Mouse (Mus musculus) midbrain, postnatal 0 days (tissue): ENCODE data around the gene Snx3. TPM values are rescaled to one million over a fixed set of nuclear protein-coding genes. Genes with fewer than 3 reads are reported as not detected.
A peak's percentile ranks its signal among the peaks of the same experiment; 100 is the strongest.

ENCODE experiments used
- ATAC-seq: fragments of 200-750 bp; cut with Nextera tagmentation; 2 replicates; pipeline ENCODE4 v1.8.0; 2017; ENCODE audit warnings: moderate number of reproducible peaks, mild to moderate bottlenecking, moderate TSS enrichment, moderate library complexity; ENCODE audit not compliant: low FRiP score
- DNase-seq: peaks from one replicate; pipeline ENCODE4 v3.0.0-alpha.2; 2015; ENCODE audit warnings: low spot score
- H3K27ac ChIP-seq: fragments of 300-500 bp; sonication (generic); 2 replicates; pipeline ENCODE4 v1.5.1; 2014; ENCODE audit warnings: low read depth, mild to moderate bottlenecking, low read length, mixed read lengths
- H3K27me3 ChIP-seq: fragments of 300-500 bp; sonication (generic); 2 replicates; pipeline ENCODE4 v1.6.1; 2014; ENCODE audit warnings: low read length, control low read depth, mixed read lengths; ENCODE audit not compliant: insufficient read depth
- H3K36me3 ChIP-seq: fragments of 300-500 bp; sonication (generic); 2 replicates; pipeline ENCODE4 v1.6.1; 2014; ENCODE audit warnings: low read length, control low read depth, mixed read lengths; ENCODE audit not compliant: insufficient read depth
- H3K4me1 ChIP-seq: fragments of 300-500 bp; sonication (generic); 2 replicates; pipeline ENCODE4 v1.6.1; 2014; ENCODE audit warnings: mild to moderate bottlenecking, control low read depth, antibody characterized with exemption, low read length, mixed read lengths; ENCODE audit not compliant: insufficient read depth
- H3K4me2 ChIP-seq: fragments of 300-500 bp; sonication (generic); 2 replicates; pipeline ENCODE4 v1.6.1; 2014; ENCODE audit warnings: low read depth, mild to moderate bottlenecking, low read length, mixed read lengths; ENCODE audit not compliant: poor library complexity, severe bottlenecking
- H3K4me3 ChIP-seq: fragments of 300-500 bp; sonication (generic); 2 replicates; pipeline ENCODE4 v1.5.1; 2014; ENCODE audit warnings: low read depth, mild to moderate bottlenecking, low read length, moderate library complexity
- H3K9ac ChIP-seq: fragments of 300-500 bp; sonication (generic); replicated peaks from 2 replicates; pipeline ENCODE4 v1.6.1; 2014; ENCODE audit warnings: mild to moderate bottlenecking, low read length, moderate library complexity, mixed read lengths; ENCODE audit not compliant: poor library complexity, severe bottlenecking
- H3K9me3 ChIP-seq: fragments of 300-500 bp; sonication (generic); 2 replicates; pipeline ENCODE4 v1.6.1; 2016; ENCODE audit warnings: low read length, control low read depth
- CTCF ChIP-seq: IDR thresholded peaks from 2 replicates; pipeline ENCODE4 v1.5.1; 2016; ENCODE audit warnings: antibody characterized with exemption, mild to moderate bottlenecking
- WGBS: fragments of 180-500 bp; shearing (Covaris S2); extraction: QIAGEN DNeasy Blood & Tissue Kit; methylation state at CpG from one replicate; pipeline ENCODE4 v1.1.7; 2014; 5-methylcytosine and 5-hydroxymethylcytosine counted together
- polyA plus RNA-seq: library from polyadenylated mRNA; unstranded; fragments of >200 nt; fragmentation: Nextera tagmentation; extraction: Ambion mirVana; gene quantifications from 2 replicates; pipeline ENCODE4 v1.2.1, GENCODE M21; 2015
- total RNA-seq: library from RNA; depleted of rRNA; stranded (reverse); fragments of >200 nt; gene quantifications from 2 replicates; pipeline ENCODE4 v1.2.3, GENCODE M21; 2014; rRNA removed

Snx3 gene
- total and polyA plus RNA-seq, 2 experiments from 2014 or later: 149 to 339 TPM

DNA sequence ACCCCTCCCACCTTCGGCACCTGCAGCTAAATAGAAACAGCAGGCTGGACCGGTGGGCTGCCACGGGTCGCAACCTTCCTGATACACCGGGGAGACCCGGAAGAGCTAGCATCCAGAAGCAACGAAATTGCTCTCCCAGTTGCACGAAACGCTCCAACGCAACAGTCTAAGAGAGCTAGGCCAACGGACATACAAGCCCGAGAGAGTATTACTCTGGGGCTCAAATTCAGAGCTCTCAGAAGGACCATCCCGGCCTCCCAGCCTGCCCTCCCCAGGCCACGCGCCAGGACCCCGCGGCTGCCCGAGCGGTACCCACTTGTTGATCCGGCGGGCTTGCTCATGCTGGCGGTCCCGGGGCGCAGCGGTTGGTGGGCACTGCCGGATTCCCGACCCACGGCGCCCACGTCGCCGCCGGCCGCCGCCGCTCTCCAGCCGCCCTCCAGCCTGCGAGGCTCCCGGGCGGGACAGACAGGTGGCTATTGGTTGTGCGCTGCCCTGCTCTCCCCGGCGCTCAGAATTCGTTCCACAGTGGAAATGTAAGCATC, 80.8 kb downstream of the Snx3 start:
- Histone ChIP-seq H3K4me2 (peak overlapping the region; percentile 30), H3K36me3 (no peaks in the 10 kb centered on the region), H3K4me3 (peak overlapping the region; percentile 26), H3K4me1 (no peaks in the 10 kb centered on the region), H3K27ac (no peak overlapping the region), H3K9ac (no peak overlapping the region), H3K9me3 (no peaks in the 10 kb centered on the region), H3K27me3 (peaks cover 68% of the 10 kb centered on the region)
- WGBS: under 1% methylated on average over 44 of the region's 44 CpGs
- no peak for TF ChIP-seq CTCF
- no peak for ATAC-seq
- DNase-seq: no peak

DNA sequence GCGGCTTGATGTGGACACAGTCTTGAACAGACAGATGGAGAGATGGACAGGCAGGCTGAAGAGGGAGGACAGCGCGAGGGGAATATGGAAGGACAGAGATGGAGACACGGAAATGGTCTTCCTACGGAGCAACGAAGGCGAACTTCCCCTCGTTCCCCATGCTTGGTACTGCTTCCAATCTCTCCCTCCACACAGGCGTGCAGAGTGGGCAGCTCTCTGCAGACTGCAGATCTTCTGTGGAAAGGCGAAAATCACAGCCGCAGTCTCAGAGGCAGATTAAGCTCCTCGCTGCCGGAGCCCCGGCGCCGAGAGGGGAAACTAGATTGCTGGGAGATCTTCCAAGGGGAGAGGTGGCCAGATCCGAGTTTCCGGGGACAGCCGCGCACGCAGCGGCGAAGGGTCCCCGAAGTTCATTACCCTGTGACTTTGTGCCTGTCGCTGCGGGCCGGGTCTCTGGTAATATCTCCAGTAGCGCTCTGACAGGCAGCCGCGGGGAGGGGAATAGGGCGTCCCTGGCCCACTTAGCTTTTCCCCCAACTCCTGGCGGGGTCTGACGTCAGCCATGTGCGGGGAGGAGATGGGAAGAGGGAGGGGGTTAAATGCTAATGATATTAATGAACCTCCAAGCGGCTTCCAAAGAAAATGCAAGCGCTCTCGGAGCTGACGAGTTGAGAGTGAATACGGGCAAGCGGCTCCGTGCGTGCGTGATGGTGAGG, 81.5 kb downstream of the Snx3 start, which contains the start of the genes Nr2e1 and Ostm1:
Gene Nr2e1, minus strand, starts transcription at position 476 of the 716 bp plus-strand sequence.
Gene Ostm1, plus strand, starts transcription at position 666 of the 716 bp plus-strand sequence.
- Histone ChIP-seq H3K4me3 (peak within 1 kb of the TSS; percentile 26), H3K4me2 (peak within 1 kb of the TSS; percentile 37), H3K9ac (no peak within 1 kb of the TSS), H3K27ac (no peak within 1 kb of the TSS), H3K9me3 (no peaks in the 10 kb centered on the region), H3K4me1 (no peaks in the 10 kb centered on the region), H3K27me3 (peaks cover 67% of the 10 kb centered on the region), H3K36me3 (no peaks in the 10 kb centered on the region)
- TF ChIP-seq CTCF: no peak
- ATAC-seq: peak; percentile 53; the same call in 1 of the 2 replicates
- under 1% methylated on average over 43 of the region's 43 CpGs for WGBS
- DNase-seq: no peak

- no peak for ATAC-seq
- under 1% methylated on average over 32 of the region's 32 CpGs for WGBS
These were observed 82.1 kb downstream of the Snx3 start for GRCm38 (mm10) chr10:42583902-42584435.

GRCm38 (mm10) chr10:42584436-42584983, 82.7 kb downstream of the Snx3 start:
- Histone ChIP-seq H3K27ac (no peak overlapping the region), H3K4me2 (peak overlapping the region; percentile 37), H3K9me3 (no peaks in the 10 kb centered on the region), H3K9ac (no peak overlapping the region), H3K4me3 (peak overlapping the region; percentile 26), H3K36me3 (no peaks in the 10 kb centered on the region), H3K27me3 (peaks cover 65% of the 10 kb centered on the region), H3K4me1 (no peaks in the 10 kb centered on the region)
- WGBS: 1% methylated on average over 37 of the region's 37 CpGs
- no peak for TF ChIP-seq CTCF
- DNase-seq (no peak), ATAC-seq (no peak)

More at GRCm38 (mm10) chr10:42583902-42584435, 82.1 kb downstream of the Snx3 start:
- DNase-seq: no peak
- Histone ChIP-seq H3K27me3 (peaks cover 67% of the 10 kb centered on the region), H3K9me3 (no peaks in the 10 kb centered on the region), H3K27ac (no peak overlapping the region), H3K36me3 (no peaks in the 10 kb centered on the region), H3K4me2 (peak overlapping the region; percentile 37), H3K4me3 (peak overlapping the region; percentile 26), H3K9ac (no peak overlapping the region), H3K4me1 (no peaks in the 10 kb centered on the region)
- no peak for TF ChIP-seq CTCF

Other genes with a start within 250 kb of the Snx3 start
- 37.7 and 42.9 TPM in 2 replicates for gene Foxo3, start 225.3 kb upstream of the Snx3 start, total RNA-seq
- gene Foxo3, start 225.3 kb upstream of the Snx3 start, polyA plus RNA-seq: 6.5 and 6.6 TPM in 2 replicates
- 7.8 and 8.5 TPM in 2 replicates for gene Afg1l, start 23.5 kb upstream of the Snx3 start, total RNA-seq
- gene Afg1l, start 23.5 kb upstream of the Snx3 start, polyA plus RNA-seq: 5.8 and 6.6 TPM in 2 replicates
- 1.3 and 3.2 TPM in 2 replicates for gene Nr2e1, start 81.6 kb downstream of the Snx3 start, total RNA-seq
- gene Nr2e1, start 81.6 kb downstream of the Snx3 start, polyA plus RNA-seq: 3.2 and 3.6 TPM in 2 replicates
- 41.8 and 46.6 TPM in 2 replicates for gene Ostm1, start 81.8 kb downstream of the Snx3 start, total RNA-seq
- 39.5 and 40.0 TPM in 2 replicates for gene Ostm1, start 81.8 kb downstream of the Snx3 start, polyA plus RNA-seq